Mouse (Mus musculus): Measurements from ENCODE around the gene Mroh2a. TPM values are rescaled to one million over a fixed set of nuclear protein-coding genes. Genes with fewer than 3 reads are reported as not detected.

Gene Mroh2a
- polyA plus RNA-seq, 1 experiment from 2014 or later, result 0.61 TPM

Other genes with a start within 250 kb of the Mroh2a start
- gene Usp40, start 218.4 kb upstream of the Mroh2a start, polyA plus RNA-seq (2015; fragmentation: Nextera tagmentation; extraction: Ambion mirVana), result 8.7 and 10.0 TPM in 2 replicates
- 0.14 and 0.20 TPM in 2 replicates for gene Ugt1a10, start 171.6 kb upstream of the Mroh2a start, polyA plus RNA-seq (2015; fragmentation: Nextera tagmentation; extraction: Ambion mirVana)
- gene Ugt1a9, start 156.2 kb upstream of the Mroh2a start, polyA plus RNA-seq (2015; fragmentation: Nextera tagmentation; extraction: Ambion mirVana), result 0.11 and 0.44 TPM in 2 replicates
- gene Ugt1a8, start 139.2 kb upstream of the Mroh2a start, polyA plus RNA-seq (2015; fragmentation: Nextera tagmentation; extraction: Ambion mirVana), result not detected in 2 replicates
- gene Ugt1a7c, start 131.9 kb upstream of the Mroh2a start, polyA plus RNA-seq (2015; fragmentation: Nextera tagmentation; extraction: Ambion mirVana), result 3.0 TPM in 2 replicates
- gene Ugt1a6b, start 123.7 kb upstream of the Mroh2a start, polyA plus RNA-seq (2015; fragmentation: Nextera tagmentation; extraction: Ambion mirVana), result 18.7 and 20.1 TPM in 2 replicates
- 21.1 and 21.8 TPM in 2 replicates for gene Ugt1a6a, start 92.2 kb upstream of the Mroh2a start, polyA plus RNA-seq (2015; fragmentation: Nextera tagmentation; extraction: Ambion mirVana)
- 0.05 TPM in 1 of 2 replicates, not detected in the other for gene Ugt1a5, start 61.0 kb upstream of the Mroh2a start, polyA plus RNA-seq (2015; fragmentation: Nextera tagmentation; extraction: Ambion mirVana)
- gene Ugt1a2, start 26.4 kb upstream of the Mroh2a start, polyA plus RNA-seq (2015; fragmentation: Nextera tagmentation; extraction: Ambion mirVana), result 0.11 and 0.17 TPM in 2 replicates
- 7.7 and 9.4 TPM in 2 replicates for gene Dnajb3, start 21.2 kb upstream of the Mroh2a start, polyA plus RNA-seq (2015; fragmentation: Nextera tagmentation; extraction: Ambion mirVana)
- gene Ugt1a1, start 15.0 kb upstream of the Mroh2a start, polyA plus RNA-seq (2015; fragmentation: Nextera tagmentation; extraction: Ambion mirVana), result 0.11 and 0.21 TPM in 2 replicates
- 69.3 and 71.4 TPM in 2 replicates for gene Hjurp, start 50.6 kb downstream of the Mroh2a start, polyA plus RNA-seq (2015; fragmentation: Nextera tagmentation; extraction: Ambion mirVana)
- gene Trpm8, start 50.7 kb downstream of the Mroh2a start, polyA plus RNA-seq (2015; fragmentation: Nextera tagmentation; extraction: Ambion mirVana), result not detected in 2 replicates
- gene Spp2, start 180.0 kb downstream of the Mroh2a start, polyA plus RNA-seq (2015; fragmentation: Nextera tagmentation; extraction: Ambion mirVana), result 472 and 497 TPM in 2 replicates

Measured in liver, embryonic 16.5 days (tissue).